Mouse (Mus musculus): ENCODE measurements around the gene Cryab.

Gene Cryab

DNA sequence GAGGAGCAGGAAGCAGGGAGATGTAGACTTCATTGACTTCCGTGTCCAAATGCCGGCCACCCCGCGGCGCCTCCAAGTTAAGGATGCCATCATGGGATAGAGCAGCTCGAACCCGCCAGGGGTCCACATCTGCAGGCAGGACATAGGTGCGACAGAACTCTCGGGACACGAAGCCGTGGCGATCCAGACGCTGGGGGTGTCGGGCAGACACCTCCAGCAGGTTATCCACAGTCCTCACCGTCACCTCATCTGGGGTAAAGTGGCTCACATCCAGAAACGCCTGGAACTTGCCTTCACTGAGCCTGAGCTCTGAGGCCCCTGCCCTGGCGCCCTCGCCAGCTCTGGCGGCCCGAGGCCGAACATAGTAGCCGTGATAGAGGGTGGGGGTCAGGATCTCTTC is at the start of gene Cryab:
TSS of gene Cryab (plus strand) at position 3 of the 400 bp plus-strand sequence.
- DNase-seq, result peak; percentile 30 to 41

DNA sequence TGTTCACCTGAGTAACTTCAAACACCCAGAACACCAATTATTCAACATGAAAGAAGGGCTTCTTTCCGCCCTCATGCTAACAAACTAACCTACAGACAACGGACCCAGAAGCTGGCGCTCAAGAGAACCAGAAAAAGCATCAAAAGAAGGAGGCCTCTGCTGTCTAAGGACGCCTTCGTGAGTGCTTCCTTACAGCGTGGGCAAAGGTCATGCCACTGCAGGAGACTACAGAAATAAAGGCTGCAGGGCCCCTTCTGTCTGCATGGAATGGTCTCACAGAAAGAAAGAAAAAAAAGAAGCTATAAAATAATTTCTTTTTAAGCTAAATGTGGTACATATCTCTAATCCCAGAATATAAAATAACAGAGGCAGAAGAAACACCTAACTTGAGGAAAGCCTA is 46.2 kb upstream of the Cryab start:
- no peak for DNase-seq

DNA sequence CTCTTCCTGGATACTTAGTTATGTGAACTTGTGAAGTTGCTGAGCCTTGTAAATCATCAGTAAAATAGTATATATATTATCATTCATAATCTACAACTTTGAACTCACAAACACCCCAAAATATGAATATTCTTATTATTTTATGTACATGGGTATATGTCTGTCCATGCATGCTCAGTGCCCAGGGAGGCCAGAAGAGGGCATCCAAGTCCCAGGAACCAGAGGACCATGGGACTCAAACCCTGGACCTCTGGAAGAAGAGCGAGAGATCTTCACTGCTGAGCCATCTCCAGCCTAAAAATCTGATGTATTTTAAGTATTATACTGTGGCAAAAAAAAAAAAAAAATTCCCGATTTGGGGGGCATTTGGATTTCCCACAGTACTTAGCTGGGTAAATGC is 42.0 kb upstream of the Cryab start:
- peak; percentile 76 to 82 for DNase-seq

GRCm38 (mm10) chr9:50711337-50711736 is 39.8 kb upstream of the Cryab start:
- DNase-seq, result no peak

GRCm38 (mm10) chr9:50714188-50714587 is 36.9 kb upstream of the Cryab start:
- no peak for DNase-seq

GRCm38 (mm10) chr9:50718878-50719277 is 32.2 kb upstream of the Cryab start:
- no peak for DNase-seq

- peak; percentile 25 to 34 for DNase-seq
These were observed 30.1 kb upstream of the Cryab start for GRCm38 (mm10) chr9:50721061-50721460.

- DNase-seq, result peak; percentile 88 to 94
These were observed 28.6 kb upstream of the Cryab start for GRCm38 (mm10) chr9:50722451-50722911.

DNA sequence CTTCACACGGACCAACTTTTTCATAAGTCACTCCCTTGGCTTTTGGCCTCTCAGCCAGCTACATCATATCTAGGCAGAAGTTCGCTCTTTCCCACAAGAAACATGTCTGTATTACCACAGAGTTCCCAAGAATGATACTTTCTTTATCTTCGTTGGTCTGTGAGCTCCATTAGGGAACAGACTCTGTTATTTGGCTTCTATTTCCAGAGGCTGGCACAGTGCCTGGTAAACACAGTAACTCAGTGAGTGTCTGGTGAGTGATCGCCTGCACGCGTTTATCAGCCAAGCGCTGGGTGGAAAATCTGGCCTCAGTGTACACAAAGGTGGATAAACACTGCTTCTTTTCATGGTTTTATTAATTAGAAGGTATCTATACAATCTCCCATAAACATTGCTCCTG is 27.7 kb upstream of the Cryab start:
- peak; percentile 96 to 97 for DNase-seq

DNA sequence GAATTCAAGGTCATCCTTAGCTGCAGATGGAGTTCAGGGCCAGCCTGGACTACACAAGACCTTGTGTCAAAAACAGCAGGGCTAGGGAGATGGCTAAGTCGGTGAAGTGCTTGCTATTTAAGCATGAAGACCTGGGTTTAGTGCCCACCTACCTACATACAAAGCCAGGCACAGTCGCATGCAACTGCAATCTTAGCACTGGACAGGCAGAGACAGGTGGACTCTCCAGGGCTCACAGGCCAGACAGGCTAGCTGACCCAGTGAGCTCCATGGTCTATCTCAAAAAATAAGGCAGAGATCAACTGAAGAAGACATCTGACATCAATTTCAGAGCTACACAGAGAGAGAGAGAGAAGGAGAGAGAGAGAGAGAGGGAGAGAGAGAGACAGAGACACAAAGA is 27.0 kb upstream of the Cryab start:
- DNase-seq, result peak in 1 of 2 experiments; percentile 25

DNA sequence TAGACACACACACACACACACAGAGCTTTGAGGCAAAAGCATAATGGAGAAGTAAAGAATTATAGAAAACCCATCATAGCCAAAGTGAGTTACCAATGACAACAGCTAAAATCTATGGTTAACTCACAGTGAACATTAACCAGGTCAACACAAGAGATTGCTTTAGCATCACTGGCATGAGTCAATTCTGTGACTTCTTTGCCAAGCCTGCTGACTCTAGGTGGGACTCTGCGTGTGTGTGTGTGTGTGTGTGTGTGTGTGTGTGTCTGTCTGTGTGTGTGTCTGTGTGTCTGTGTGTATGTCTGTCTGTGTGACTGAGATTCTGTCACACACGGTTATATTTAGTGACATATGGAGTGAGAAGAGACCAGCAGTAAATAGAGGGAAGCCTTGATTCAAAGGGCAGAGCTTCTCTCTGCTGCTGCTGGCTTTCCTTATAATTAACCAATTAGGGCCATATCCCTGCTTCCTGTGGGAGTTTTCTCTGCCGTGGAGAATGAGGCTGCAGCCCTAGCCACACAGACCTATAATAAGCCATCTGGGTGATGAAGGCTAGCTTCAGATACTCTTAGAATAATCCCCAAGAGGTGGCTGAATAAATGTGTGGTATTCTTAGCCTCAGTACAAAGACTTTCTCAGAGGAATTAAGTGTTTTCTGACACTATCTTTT is 26.3 kb upstream of the Cryab start:
- DNase-seq, result peak; percentile 52 to 54

- peak; percentile 65 to 72 for DNase-seq
These were observed 25.1 kb upstream of the Cryab start for GRCm38 (mm10) chr9:50725921-50726590.

DNA sequence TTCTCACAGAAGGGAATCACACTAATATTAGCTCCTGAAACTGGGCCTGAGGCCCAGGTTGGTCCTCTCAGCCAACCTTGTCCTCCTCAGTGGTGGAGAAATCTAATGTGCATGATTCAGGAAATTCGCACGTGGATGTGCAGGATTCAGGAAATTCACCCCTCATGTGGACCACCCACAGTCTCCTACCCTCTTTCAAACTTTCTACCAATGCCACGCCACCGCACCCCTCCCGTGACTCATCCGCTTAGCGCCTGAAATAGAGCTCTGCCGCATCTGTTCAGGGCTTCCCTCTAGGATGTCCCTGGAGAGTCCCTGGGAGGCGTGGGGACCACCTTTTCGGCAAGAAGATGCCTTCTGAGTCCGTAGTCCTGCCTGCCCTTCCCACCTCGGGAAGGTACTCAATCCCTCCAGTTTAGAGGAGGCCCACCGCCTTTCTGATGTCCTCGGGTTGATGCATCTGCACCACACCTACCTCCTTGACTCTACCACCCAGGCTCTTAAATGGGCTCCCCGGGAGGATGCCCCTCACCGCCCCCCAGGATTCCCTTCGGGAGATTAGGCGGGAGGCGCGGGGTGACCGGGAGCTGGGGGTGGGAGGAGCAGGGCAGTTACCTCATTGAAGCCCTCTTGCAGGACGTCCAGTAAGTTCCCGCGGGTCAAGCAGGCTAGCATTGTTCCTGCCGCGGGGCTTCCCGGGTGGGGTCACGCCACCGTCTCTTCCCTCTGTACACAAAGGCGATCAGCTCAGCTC is 23.8 kb upstream of the Cryab start:
- DNase-seq, result peak; percentile 58 to 61

- peak; percentile 86 to 89 for DNase-seq
These were observed 23.0 kb upstream of the Cryab start for GRCm38 (mm10) chr9:50727925-50728651.

DNA sequence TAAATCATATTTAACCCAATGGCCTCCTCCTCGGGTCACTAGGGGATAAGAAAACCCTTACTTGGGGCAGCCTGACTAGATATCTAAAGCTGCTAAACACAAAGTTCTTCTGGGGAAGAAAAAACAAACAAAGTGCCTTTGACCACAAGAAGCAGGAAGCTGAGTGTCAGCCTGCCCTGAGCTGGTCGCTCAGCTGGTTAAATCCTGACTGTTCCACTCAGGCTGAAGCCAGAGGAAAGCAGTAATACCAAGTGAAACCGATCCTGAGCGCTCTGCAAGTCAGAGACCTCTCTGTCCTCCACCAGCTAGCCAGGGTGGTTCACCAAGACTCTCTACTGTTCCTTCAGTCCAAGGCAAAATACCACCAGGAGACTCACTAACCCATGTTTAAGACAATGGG is 21.5 kb upstream of the Cryab start:
- DNase-seq, result no peak

GRCm38 (mm10) chr9:50732560-50732959 is 18.6 kb upstream of the Cryab start:
- no peak for DNase-seq

DNA sequence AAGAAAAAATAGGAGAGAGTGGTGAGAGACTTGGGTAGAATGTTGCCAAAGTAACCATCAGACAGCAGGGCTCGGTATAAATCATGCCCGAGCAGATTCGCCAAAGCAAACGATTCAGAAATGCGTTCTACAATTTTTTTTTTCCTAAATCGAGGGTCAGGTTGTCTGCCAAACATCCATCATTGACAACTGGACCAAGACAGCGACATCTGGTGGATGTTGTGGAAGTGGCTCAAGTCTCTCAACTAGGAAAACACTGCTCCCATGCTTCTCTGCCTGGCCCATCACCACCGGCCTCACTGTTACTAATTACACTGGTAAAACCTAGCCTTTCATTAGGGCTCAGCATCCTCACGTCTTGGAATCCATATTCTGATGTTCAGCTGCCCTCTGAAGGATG is 16.1 kb upstream of the Cryab start:
- peak; percentile 83 to 84 for DNase-seq

DNA sequence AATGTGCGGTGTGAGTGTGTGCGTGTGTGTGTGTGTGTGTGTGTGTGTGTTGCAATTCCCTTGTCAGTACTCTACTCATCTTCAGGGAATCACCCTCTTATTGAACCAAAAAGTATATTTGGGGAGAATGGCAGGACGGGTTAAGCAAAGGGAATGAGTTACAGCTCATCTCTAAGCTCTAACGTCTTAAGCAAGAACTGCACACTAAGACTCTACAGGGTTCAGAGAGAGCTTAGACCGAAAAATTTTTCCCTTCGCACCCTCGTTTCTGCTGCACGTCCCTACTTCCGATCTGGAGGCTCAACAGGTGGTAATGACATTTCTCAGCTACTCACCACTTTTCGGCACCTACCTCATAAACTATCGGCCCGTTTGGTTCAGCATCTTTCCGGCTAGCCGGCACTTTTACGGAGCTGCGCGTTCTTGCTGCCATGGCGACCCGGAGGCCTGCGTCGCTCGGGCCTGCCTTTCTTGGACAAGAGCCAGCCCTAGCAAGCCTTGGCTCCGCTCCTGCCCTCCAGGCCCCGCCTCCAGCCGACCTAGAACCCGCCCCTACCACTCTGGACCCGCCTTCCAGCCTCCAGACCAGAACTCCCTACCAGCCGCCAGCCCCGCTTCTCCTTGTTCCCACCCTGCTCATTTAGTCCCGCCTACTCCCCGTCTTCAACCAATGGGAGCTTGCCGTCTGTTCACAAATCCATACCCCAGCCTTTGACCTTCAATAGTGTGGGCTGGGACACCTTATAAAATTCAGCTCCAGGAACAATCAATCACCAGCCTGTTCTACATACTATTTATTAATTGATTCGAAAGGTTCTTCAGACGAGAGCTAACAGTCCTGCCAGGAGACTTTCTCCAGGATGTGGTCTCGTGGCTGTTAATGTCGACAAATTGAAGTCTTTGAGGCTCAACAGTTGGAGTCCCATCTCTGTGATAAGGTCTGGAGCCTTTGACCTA is 11.9 kb upstream of the Cryab start, which contains the start of gene Dixdc1:
TSS of gene Dixdc1 (minus strand) at position 604 of the 957 bp plus-strand sequence.
- peak; percentile 94 for DNase-seq

DNA sequence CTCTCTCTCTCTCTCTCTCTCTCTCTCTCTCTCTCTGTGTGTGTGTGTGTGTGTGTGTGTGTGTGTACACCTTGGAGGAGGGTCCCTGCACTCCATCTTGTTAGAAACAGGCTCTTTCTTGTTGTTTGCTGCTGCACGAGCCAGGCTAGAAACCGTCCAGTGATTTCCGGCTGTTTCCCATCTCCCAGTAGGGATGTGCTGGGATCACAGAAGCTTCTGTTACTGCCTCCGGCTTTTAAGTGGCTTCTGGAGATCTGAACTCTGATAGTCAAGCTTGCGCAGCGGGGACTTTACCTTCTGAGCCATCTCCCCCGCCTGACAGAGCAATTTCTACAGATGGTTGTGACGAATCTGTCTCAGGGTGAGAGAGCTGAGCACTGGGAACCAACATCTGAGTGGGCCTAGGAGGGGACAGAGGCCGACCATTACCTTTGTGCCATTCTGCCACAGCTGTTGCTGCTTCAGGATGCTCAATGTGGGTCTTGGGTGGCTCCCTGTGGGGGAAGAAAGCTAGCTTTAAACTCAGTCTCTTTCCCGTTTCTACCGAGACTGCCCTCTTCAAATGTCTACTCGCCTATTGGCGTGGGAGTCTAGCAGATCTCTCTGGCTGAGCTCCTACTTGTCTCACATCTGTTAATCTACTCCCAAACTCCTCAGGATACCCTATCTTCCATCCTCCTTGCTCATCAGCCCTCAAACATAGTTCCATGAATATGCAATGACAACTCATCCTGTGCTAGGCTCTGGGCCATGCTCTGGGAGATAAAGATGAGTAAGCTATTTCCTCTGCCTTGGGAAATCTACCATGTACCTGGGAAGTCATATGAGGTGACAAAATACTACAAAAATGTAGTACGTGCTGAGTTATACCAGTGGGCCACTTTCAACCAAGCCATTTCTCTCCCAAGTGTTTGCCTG is 10.0 kb upstream of the Cryab start:
- no peak for DNase-seq

GRCm38 (mm10) chr9:50742261-50742660 is 8.9 kb upstream of the Cryab start:
- no peak for DNase-seq
